ENCODE assay signal across 27 mouse cellular contexts in genomic region chr1:179052545-179053180, GRCm38 (mm10).
"Had no signal": no experiment of that assay in that cellular context is flagged by ENCODE, and none has a peak within 500 bp of the region (broad histone marks: within the 10 kb centered on the region; RNA-seq: fewer than 3 reads in every experiment).

No protein-coding gene starts in this region.

- H3K36me3 ChIP-seq: heart, embryonic 13.5 days; heart, embryonic 15.5 days; hindbrain, embryonic 10.5 days; hindbrain, embryonic 12.5 days; intestine, embryonic 15.5 days; limb, embryonic 10.5 days; limb, embryonic 12.5 days; liver, embryonic 12.5 days had no signal

- DNase-seq: gastrocnemius, postnatal 14 days; gastrocnemius, postnatal 36 days; heart, adult 2 months; heart, postnatal 14 days; heart, postnatal 4 days; kidney, adult 18-20 months; kidney, adult 8-10 months; kidney, postnatal 10 days; kidney, postnatal 25 days; kidney, postnatal 4 days; liver had no signal

- H3K27me3 ChIP-seq: heart, embryonic 13.5 days; heart, embryonic 15.5 days; hindbrain, embryonic 12.5 days; intestine, embryonic 15.5 days; limb, embryonic 12.5 days; liver, embryonic 12.5 days had no signal

- H3K4me2 ChIP-seq: heart, embryonic 11.5 days; heart, embryonic 13.5 days; heart, embryonic 15.5 days; hindbrain, embryonic 12.5 days; hindbrain, embryonic 14.5 days; intestine, embryonic 15.5 days; limb, embryonic 12.5 days; liver, embryonic 12.5 days had no signal

- H3K4me3 ChIP-seq: heart, adult 2 months; heart, embryonic 13.5 days; heart, embryonic 15.5 days; hindbrain, embryonic 10.5 days; hindbrain, embryonic 12.5 days; intestine, embryonic 15.5 days; layer of hippocampus, adult 2 months; left cerebral cortex, adult 2 months; limb, embryonic 10.5 days; limb, embryonic 12.5 days; liver, embryonic 12.5 days had no signal

- H3K9me3 ChIP-seq: heart, embryonic 13.5 days; heart, embryonic 15.5 days; hindbrain, embryonic 10.5 days; hindbrain, embryonic 12.5 days; intestine, embryonic 15.5 days; limb, embryonic 10.5 days; limb, embryonic 12.5 days; liver, embryonic 12.5 days had no signal

- H3K9ac ChIP-seq: heart, embryonic 13.5 days; heart, embryonic 15.5 days; hindbrain, embryonic 12.5 days; hindbrain, embryonic 14.5 days; intestine, embryonic 15.5 days; limb, embryonic 12.5 days; liver, embryonic 12.5 days; liver, embryonic 14.5 days had no signal

- ATAC-seq: hindbrain, embryonic 16.5 days; inflammation-experienced regulatory T-cells, adult 6 months; intestine, embryonic 15.5 days; intestine, postnatal 0 days; liver, embryonic 12.5 days had no signal

- H3K27ac ChIP-seq: heart, adult 2 months; heart, embryonic 13.5 days; heart, embryonic 15.5 days; hindbrain, embryonic 10.5 days; hindbrain, embryonic 12.5 days; hindbrain, embryonic 14.5 days; intestine, embryonic 15.5 days; layer of hippocampus, adult 2 months; left cerebral cortex, adult 2 months; limb, embryonic 10.5 days; limb, embryonic 12.5 days; liver, embryonic 12.5 days; liver, embryonic 14.5 days had no signal
